Mouse (Mus musculus) lung, adult 2 months (tissue): ENCODE data around the gene Gm10382.

Experiments
- CTCF ChIP-seq: fragments of 200-500 bp; IDR thresholded peaks from 2 replicates; pipeline ENCODE4 v1.5.1; 2011; ENCODE audit warnings: mild to moderate bottlenecking, low read length, control low read depth; ENCODE audit not compliant: insufficient read depth
- POLR2A ChIP-seq: fragments of 200-500 bp; IDR thresholded peaks from 2 replicates; pipeline ENCODE4 v1.6.1; 2011; ENCODE audit warnings: low read depth, mild to moderate bottlenecking, control low read depth, low read length, borderline replicate concordance; ENCODE audit errors: extremely low read depth

- TF ChIP-seq POLR2A = no peak
- TF ChIP-seq CTCF = no peak
Measured at GRCm38 (mm10) chr5:125384512-125385214, 4.5 kb upstream of the Gm10382 start.
